Mouse (Mus musculus) embryonic fibroblast, embryonic 13.5 days (primary cell): ENCODE measurements around the gene Hvcn1.

Experiments used
- CTCF ChIP-seq: IDR thresholded peaks from 2 replicates; pipeline ENCODE4 v1.5.1; 2011; ENCODE audit warnings: mild to moderate bottlenecking, control low read depth, low read length, moderate library complexity, borderline replicate concordance; ENCODE audit not compliant: insufficient read depth
- POLR2A ChIP-seq: IDR thresholded peaks from 2 replicates; pipeline ENCODE4 v1.6.1; 2011; ENCODE audit warnings: low read depth, mild to moderate bottlenecking, control low read depth, low read length, moderate library complexity

GRCm38 (mm10) chr5:122191269-122192063, 15.1 kb upstream of the Hvcn1 start:
- TF ChIP-seq CTCF (no peak), POLR2A (no peak)
